Mouse (Mus musculus): Measurements from ENCODE around the gene Clcn2. TPM values are rescaled to one million over a fixed set of nuclear protein-coding genes. Genes with fewer than 3 reads are reported as not detected.

The Clcn2 gene
- total and polyA plus RNA-seq, 2 experiments from 2014 or later, result 14.1 to 47.9 TPM

- no peak for ATAC-seq
- no peaks in the 10 kb centered on the region for H3K27me3 ChIP-seq (ENCODE audit: insufficient read depth, low read length)
- H3K4me3 ChIP-seq (ENCODE audit: low read depth, low read length), result peak overlapping the region; percentile 69
- H3K27ac ChIP-seq (ENCODE audit: low read depth, low read length), result no peak overlapping the region
- H3K9me3 ChIP-seq (ENCODE audit: low read length), result no peaks in the 10 kb centered on the region
- peak overlapping the region; percentile 84 for H3K9ac ChIP-seq
- 55% methylated on average over 2 of the region's 2 CpGs for WGBS
- peak overlapping the region; percentile 84 for H3K4me2 ChIP-seq (ENCODE audit: low read depth)
- DNase-seq, result no peak
- H3K4me1 ChIP-seq (ENCODE audit: insufficient read depth), result peaks cover 14% of the 10 kb centered on the region
- H3K36me3 ChIP-seq (ENCODE audit: insufficient read depth), result peaks cover 18% of the 10 kb centered on the region
- no peak for TF ChIP-seq CTCF (IDR thresholded peaks at IDR 0.05; ENCODE audit: low read depth)
These were observed 2.4 kb downstream of the Clcn2 start for GRCm38 (mm10) chr16:20715161-20715560.

- H3K36me3 ChIP-seq (ENCODE audit: insufficient read depth), result peaks cover 17% of the 10 kb centered on the region
- H3K9me3 ChIP-seq (ENCODE audit: low read length), result no peaks in the 10 kb centered on the region
- 36% methylated on average over 11 of the region's 11 CpGs for WGBS
- H3K4me2 ChIP-seq (ENCODE audit: low read depth), result peak overlapping the region; percentile 84
- H3K4me1 ChIP-seq (ENCODE audit: insufficient read depth), result peaks cover 14% of the 10 kb centered on the region
- 0 out of 2 replicates have a peak overlapping the region, but pooled peaks have one; percentile 84 for H3K9ac ChIP-seq
- ATAC-seq, result no peak
- peak overlapping the region; percentile 69; the same call in 1 of the 2 replicates for H3K4me3 ChIP-seq (ENCODE audit: low read depth, low read length)
- no peak for TF ChIP-seq CTCF (IDR thresholded peaks at IDR 0.05; ENCODE audit: low read depth)
- no peak overlapping the region for H3K27ac ChIP-seq (ENCODE audit: low read depth, low read length)
- no peak for DNase-seq
- H3K27me3 ChIP-seq (ENCODE audit: insufficient read depth, low read length), result no peaks in the 10 kb centered on the region
These were observed 3.1 kb downstream of the Clcn2 start for GRCm38 (mm10) chr16:20714307-20715080.

GRCm38 (mm10) chr16:20712889-20713288 lies 4.7 kb downstream of the Clcn2 start:
- ATAC-seq, result no peak
- Histone ChIP-seq H3K9me3 (ENCODE audit: low read length) (no peaks in the 10 kb centered on the region), H3K36me3 (ENCODE audit: insufficient read depth) (peaks cover 24% of the 10 kb centered on the region), H3K4me2 (ENCODE audit: low read depth) (no peak overlapping the region), H3K27me3 (ENCODE audit: insufficient read depth, low read length) (no peaks in the 10 kb centered on the region), H3K4me1 (ENCODE audit: insufficient read depth) (peaks cover 11% of the 10 kb centered on the region), H3K27ac (ENCODE audit: low read depth, low read length) (no peak overlapping the region), H3K4me3 (ENCODE audit: low read depth, low read length) (no peak overlapping the region), H3K9ac (no peak overlapping the region)
- no peak for TF ChIP-seq CTCF (IDR thresholded peaks at IDR 0.05; ENCODE audit: low read depth)
- 91% methylated on average over 7 of the region's 7 CpGs for WGBS
- no peak for DNase-seq

- no peak overlapping the region for H3K27ac ChIP-seq (ENCODE audit: low read depth, low read length)
- peaks cover 31% of the 10 kb centered on the region for H3K36me3 ChIP-seq (ENCODE audit: insufficient read depth)
- DNase-seq, result no peak
- H3K4me3 ChIP-seq (ENCODE audit: low read depth, low read length), result no peak overlapping the region
- 74% methylated on average over 9 of the region's 9 CpGs for WGBS
- no peak for ATAC-seq
- no peak overlapping the region for H3K4me2 ChIP-seq (ENCODE audit: low read depth)
- no peak overlapping the region for H3K9ac ChIP-seq
- no peaks in the 10 kb centered on the region for H3K27me3 ChIP-seq (ENCODE audit: insufficient read depth, low read length)
- H3K9me3 ChIP-seq (ENCODE audit: low read length), result no peaks in the 10 kb centered on the region
- peaks cover 11% of the 10 kb centered on the region for H3K4me1 ChIP-seq (ENCODE audit: insufficient read depth)
- no peak for TF ChIP-seq CTCF (IDR thresholded peaks at IDR 0.05; ENCODE audit: low read depth)
These were observed 5.4 kb downstream of the Clcn2 start for GRCm38 (mm10) chr16:20712190-20712589.

- ATAC-seq (no peak), DNase-seq (no peak)
- WGBS, result 78% methylated on average over 4 of the region's 4 CpGs
- peaks cover 37% of the 10 kb centered on the region for H3K36me3 ChIP-seq (ENCODE audit: insufficient read depth)
- no peak overlapping the region for H3K27ac ChIP-seq (ENCODE audit: low read depth, low read length)
- no peak overlapping the region for H3K4me3 ChIP-seq (ENCODE audit: low read depth, low read length)
- no peaks in the 10 kb centered on the region for H3K9me3 ChIP-seq (ENCODE audit: low read length)
- peaks cover 11% of the 10 kb centered on the region for H3K4me1 ChIP-seq (ENCODE audit: insufficient read depth)
- TF ChIP-seq CTCF (IDR thresholded peaks at IDR 0.05; ENCODE audit: low read depth), result peak; percentile 46
- H3K4me2 ChIP-seq (ENCODE audit: low read depth), result no peak overlapping the region
- no peaks in the 10 kb centered on the region for H3K27me3 ChIP-seq (ENCODE audit: insufficient read depth, low read length)
- no peak overlapping the region for H3K9ac ChIP-seq
These were observed 6.7 kb downstream of the Clcn2 start for GRCm38 (mm10) chr16:20710810-20711209.

GRCm38 (mm10) chr16:20710370-20710769 lies 7.2 kb downstream of the Clcn2 start:
- ATAC-seq, result no peak
- peaks cover 37% of the 10 kb centered on the region for H3K36me3 ChIP-seq (ENCODE audit: insufficient read depth)
- H3K27ac ChIP-seq (ENCODE audit: low read depth, low read length), result no peak overlapping the region
- WGBS, result 94% methylated on average over 11 of the region's 11 CpGs
- H3K4me1 ChIP-seq (ENCODE audit: insufficient read depth), result peaks cover 9% of the 10 kb centered on the region
- no peaks in the 10 kb centered on the region for H3K9me3 ChIP-seq (ENCODE audit: low read length)
- DNase-seq, result no peak
- TF ChIP-seq CTCF (IDR thresholded peaks at IDR 0.05; ENCODE audit: low read depth), result no peak
- no peak overlapping the region for H3K4me3 ChIP-seq (ENCODE audit: low read depth, low read length)
- no peak overlapping the region for H3K4me2 ChIP-seq (ENCODE audit: low read depth)
- H3K27me3 ChIP-seq (ENCODE audit: insufficient read depth, low read length), result no peaks in the 10 kb centered on the region
- no peak overlapping the region for H3K9ac ChIP-seq

- Histone ChIP-seq H3K4me1 (ENCODE audit: insufficient read depth) (no peaks in the 10 kb centered on the region), H3K9me3 (ENCODE audit: low read length) (no peaks in the 10 kb centered on the region), H3K27ac (ENCODE audit: low read depth, low read length) (no peak overlapping the region), H3K27me3 (ENCODE audit: insufficient read depth, low read length) (no peaks in the 10 kb centered on the region), H3K9ac (no peak overlapping the region), H3K4me3 (ENCODE audit: low read depth, low read length) (no peak overlapping the region), H3K36me3 (ENCODE audit: insufficient read depth) (peaks cover 37% of the 10 kb centered on the region), H3K4me2 (ENCODE audit: low read depth) (no peak overlapping the region)
- ATAC-seq (peak; percentile 73), DNase-seq (peak; percentile 82)
- 73% methylated on average over 19 of the region's 19 CpGs for WGBS
- TF ChIP-seq CTCF (IDR thresholded peaks at IDR 0.05; ENCODE audit: low read depth), result peak; percentile 85
These were observed 8.4 kb downstream of the Clcn2 start for GRCm38 (mm10) chr16:20708939-20709734.

Data from forebrain, postnatal 0 days (tissue).